Mouse (Mus musculus) bone marrow, adult 2 months (tissue): ENCODE measurements around the gene Clip4.

Source experiments
- CTCF ChIP-seq: fragments of 200-500 bp; IDR thresholded peaks from 2 replicates; pipeline ENCODE4 v1.5.1; 2011; ENCODE audit warnings: low read length, control low read depth; ENCODE audit not compliant: control insufficient read depth, insufficient read depth
- POLR2A ChIP-seq: fragments of 200-500 bp; IDR thresholded peaks from 2 replicates; pipeline ENCODE4 v1.6.1; 2011; ENCODE audit warnings: low read depth, mild to moderate bottlenecking, control low read depth, low read length, borderline replicate concordance; ENCODE audit not compliant: control insufficient read depth

DNA sequence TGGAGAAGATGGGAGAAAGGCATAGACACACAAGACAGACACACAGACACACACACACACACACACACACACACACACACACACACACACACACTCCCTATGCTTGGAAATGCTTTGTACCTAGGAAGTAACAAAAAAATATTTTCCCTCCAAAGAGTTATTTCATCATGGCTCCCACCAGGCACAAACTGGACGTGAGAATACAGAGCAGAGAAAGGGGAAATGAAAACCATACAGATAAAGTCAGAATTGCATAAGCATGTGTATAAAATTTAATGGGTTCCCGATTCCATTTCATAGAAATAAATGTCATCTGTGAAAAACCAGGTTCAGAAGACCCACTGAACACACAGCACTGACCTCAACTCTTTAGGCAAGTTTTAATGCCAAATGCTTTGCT lies 99.6 kb downstream of the Clip4 start:
- TF ChIP-seq POLR2A (no peak), CTCF (no peak)
